Mouse (Mus musculus) limb, embryonic 11.5 days (tissue): ENCODE data around the gene Stk39. TPM values are rescaled to one million over a fixed set of nuclear protein-coding genes. Genes with fewer than 3 reads are reported as not detected.

Source experiments
- ATAC-seq: fragments of 200-750 bp; cut with Nextera tagmentation; 2 replicates; pipeline ENCODE4 v1.8.0; 2017; ENCODE audit warnings: low read depth; ENCODE audit not compliant: insufficient number of reproducible peaks, low FRiP score, low TSS enrichment
- DNase-seq: peaks from one replicate; pipeline ENCODE4 v3.0.0-alpha.2; 2015; ENCODE audit warnings: low spot score
- H3K27ac ChIP-seq: fragments of 300-500 bp; sonication (generic); replicated peaks from 2 replicates; pipeline ENCODE4 v1.5.1; 2014; ENCODE audit warnings: low read depth, mild to moderate bottlenecking, low read length
- H3K27me3 ChIP-seq: fragments of 300-500 bp; sonication (generic); 2 replicates; pipeline ENCODE4 v1.6.1; 2014; ENCODE audit warnings: mild to moderate bottlenecking, low read length, mixed read lengths; ENCODE audit not compliant: control insufficient read depth, insufficient read depth
- H3K36me3 ChIP-seq: fragments of 300-500 bp; sonication (generic); 2 replicates; pipeline ENCODE4 v1.6.1; 2014; ENCODE audit warnings: mild to moderate bottlenecking, low read length, moderate library complexity, mixed read lengths; ENCODE audit not compliant: control insufficient read depth, insufficient read depth
- H3K4me1 ChIP-seq: fragments of 300-500 bp; sonication (generic); 2 replicates; pipeline ENCODE4 v1.6.1; 2014; ENCODE audit warnings: low read length, mixed read lengths; ENCODE audit not compliant: control insufficient read depth, insufficient read depth
- H3K4me2 ChIP-seq: fragments of 300-500 bp; sonication (generic); 2 replicates; pipeline ENCODE4 v1.6.1; 2014; ENCODE audit warnings: low read depth, mild to moderate bottlenecking, moderate library complexity; ENCODE audit not compliant: severe bottlenecking
- H3K4me3 ChIP-seq: fragments of 300-500 bp; sonication (generic); 2 replicates; pipeline ENCODE4 v1.5.1; 2014; ENCODE audit warnings: low read depth, low read length
- H3K9ac ChIP-seq: fragments of 300-500 bp; sonication (generic); 2 replicates; pipeline ENCODE4 v1.6.1; 2014; ENCODE audit warnings: mild to moderate bottlenecking, low read length
- H3K9me3 ChIP-seq: fragments of 300-500 bp; sonication (generic); 2 replicates; pipeline ENCODE4 v1.6.1; 2016; ENCODE audit warnings: low read length; ENCODE audit not compliant: control insufficient read depth
- WGBS: fragments of 180-500 bp; shearing (Covaris S2); extraction: QIAGEN DNeasy Blood & Tissue Kit; methylation state at CpG from one replicate; pipeline ENCODE4 v1.1.7; 2014; 5-methylcytosine and 5-hydroxymethylcytosine counted together
- polyA plus RNA-seq: library from polyadenylated mRNA; unstranded; fragments of >200 nt; fragmentation: Nextera tagmentation; extraction: Ambion mirVana; gene quantifications from 2 replicates; pipeline ENCODE4 v1.2.1, GENCODE M21; 2014

Gene Stk39
- polyA plus RNA-seq, 1 experiment from 2014 or later: 22.3 TPM

DNA sequence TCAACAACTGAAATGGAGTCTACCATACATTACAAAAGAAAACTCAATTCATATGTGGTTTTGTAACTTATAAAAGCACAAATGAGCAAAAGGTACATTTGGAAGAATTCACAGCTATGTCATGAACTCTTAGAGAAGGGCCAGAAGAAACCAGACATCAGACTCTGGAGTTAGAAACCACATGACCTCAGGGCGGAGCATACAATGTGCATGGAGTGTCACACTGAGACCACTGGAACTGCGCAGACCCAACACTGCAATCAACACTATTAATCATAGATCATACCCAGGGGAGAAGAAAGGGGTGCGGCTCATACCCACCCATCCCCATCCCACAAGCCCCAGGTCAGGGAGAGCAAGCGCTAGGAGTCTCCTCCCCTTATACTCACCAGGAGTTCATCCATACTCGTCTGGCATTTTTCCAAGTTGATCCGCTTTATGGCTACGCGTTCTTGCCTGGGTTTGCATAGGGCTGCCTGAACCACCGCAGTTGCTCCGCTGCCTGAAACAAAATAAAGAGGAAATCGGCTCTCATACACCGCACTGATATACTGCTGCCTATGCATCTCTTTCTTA is 62.3 kb downstream of the Stk39 start:
- Histone ChIP-seq H3K4me1 (peaks cover 36% of the 10 kb centered on the region), H3K27ac (no peak overlapping the region), H3K27me3 (no peaks in the 10 kb centered on the region), H3K4me2 (no peak overlapping the region), H3K36me3 (no peaks in the 10 kb centered on the region), H3K9me3 (no peaks in the 10 kb centered on the region), H3K9ac (no peak overlapping the region), H3K4me3 (no peak overlapping the region)
- no peak for DNase-seq
- no peak for ATAC-seq
- WGBS: 89% methylated on average over 12 of the region's 12 CpGs

DNA sequence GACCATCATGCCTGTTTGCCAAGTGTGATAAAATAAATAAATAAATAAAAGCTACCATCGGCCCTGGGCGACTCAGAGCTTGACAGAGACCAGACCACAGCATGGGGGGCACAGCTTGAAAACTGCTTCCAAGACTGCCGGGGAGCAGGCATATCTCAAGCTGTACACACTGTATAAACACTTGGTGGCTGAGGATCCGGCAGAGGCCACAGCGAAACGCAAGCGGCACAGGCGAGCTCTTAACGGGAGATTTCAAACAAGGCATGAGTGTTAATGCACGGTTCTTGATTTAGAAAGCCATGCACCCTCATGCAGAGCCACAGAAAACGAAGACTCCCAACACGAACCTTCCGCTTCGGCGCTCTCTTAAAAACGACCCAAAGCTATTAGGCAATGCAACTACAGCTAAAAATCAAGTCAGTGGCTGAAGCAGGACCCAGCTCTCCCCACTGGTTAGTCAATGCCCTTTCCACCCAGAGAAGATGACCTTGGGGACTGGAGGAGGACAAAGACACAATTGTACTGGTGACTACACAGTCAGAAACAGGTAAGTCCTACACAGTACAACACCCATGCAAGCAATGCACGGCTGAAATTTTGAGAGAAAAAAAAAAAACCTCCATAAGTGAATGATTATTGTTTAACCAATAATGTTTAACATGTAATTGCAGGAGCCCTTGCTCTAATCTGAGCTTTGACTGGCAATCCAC is 63.6 kb downstream of the Stk39 start:
- H3K4me1 ChIP-seq: peaks cover 45% of the 10 kb centered on the region
- WGBS: 41% methylated on average over 17 of the region's 17 CpGs

DNA sequence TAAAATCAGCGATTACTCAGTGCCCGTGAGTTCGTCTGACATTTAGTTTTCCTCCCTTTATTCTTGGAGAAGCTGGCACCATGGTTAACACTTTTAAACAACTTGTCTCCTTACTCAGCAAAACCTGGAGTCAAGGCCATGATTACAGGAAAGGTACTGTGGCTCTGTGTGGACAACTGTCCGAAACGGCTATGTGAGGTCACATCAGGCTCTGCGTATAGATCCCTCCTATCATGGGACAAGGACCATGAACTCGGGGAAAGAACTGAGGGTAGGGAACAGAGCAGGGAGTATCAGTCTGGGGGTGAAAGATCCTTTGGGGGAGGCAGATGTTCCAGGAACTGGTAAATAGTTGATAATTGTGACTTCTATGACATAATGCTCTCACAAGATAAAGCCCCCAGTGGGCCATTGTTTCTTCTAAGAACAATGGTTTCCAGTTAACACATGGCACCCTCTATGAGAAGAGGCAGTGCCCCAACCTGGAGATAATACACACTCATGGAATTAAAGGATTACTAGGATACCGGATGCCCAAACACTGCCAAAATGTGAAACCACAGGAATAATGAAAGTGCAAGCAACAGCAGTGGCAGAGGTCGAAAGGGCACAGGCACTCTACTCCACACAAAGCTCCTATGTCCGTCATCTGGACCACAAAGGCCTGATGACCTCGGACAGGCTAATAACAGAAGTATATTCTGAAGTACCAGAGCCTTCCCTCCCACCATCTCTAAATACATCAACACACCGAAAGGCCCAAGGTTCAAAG is 64.7 kb downstream of the Stk39 start:
- ATAC-seq (no peak), DNase-seq (no peak)
- no peaks in the 10 kb centered on the region for H3K9me3 ChIP-seq
- no peaks in the 10 kb centered on the region for H3K27me3 ChIP-seq
- WGBS: 53% methylated on average over 12 of the region's 12 CpGs
- no peak overlapping the region for H3K4me2 ChIP-seq
- H3K4me1 ChIP-seq: peaks cover 49% of the 10 kb centered on the region
- H3K9ac ChIP-seq: no peak overlapping the region
- H3K36me3 ChIP-seq: no peaks in the 10 kb centered on the region
- no peak overlapping the region for H3K4me3 ChIP-seq
- H3K27ac ChIP-seq: peak overlapping the region; percentile 39; the same call in 1 of the 2 replicates

More for the DNA sequence above, 63.6 kb downstream of the Stk39 start:
- H3K9me3 ChIP-seq: no peaks in the 10 kb centered on the region
- H3K4me2 ChIP-seq: no peak overlapping the region
- H3K27ac ChIP-seq: no peak overlapping the region; the same call in 1 of the 2 replicates
- H3K27me3 ChIP-seq: no peaks in the 10 kb centered on the region
- no peak overlapping the region for H3K4me3 ChIP-seq
- DNase-seq (peak; percentile 39), ATAC-seq (no peak)
- no peak overlapping the region for H3K9ac ChIP-seq
- no peaks in the 10 kb centered on the region for H3K36me3 ChIP-seq

DNA sequence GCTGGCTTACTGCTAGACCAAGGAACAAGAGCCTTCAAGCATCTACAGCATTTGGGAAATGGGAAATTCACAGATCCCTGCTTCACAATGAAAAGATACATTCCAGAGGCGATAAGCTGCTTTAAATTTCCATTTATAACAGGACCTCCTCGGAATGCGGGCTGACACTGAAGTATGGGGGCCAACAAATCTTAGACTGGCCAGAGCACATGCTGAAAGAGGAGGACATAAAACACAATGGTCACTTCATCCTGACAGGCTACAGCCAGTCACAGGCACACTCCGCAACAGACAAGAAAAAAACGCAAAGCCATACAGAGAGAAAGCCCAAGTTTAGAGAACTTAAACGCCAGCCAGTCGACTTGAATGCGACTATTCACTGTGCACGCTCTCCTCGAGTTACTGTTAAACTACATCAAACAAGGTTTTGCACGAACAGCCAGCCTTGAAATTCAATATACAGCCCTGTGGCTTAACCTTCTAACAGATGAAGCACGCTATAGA is 65.4 kb downstream of the Stk39 start:
- peaks cover 49% of the 10 kb centered on the region for H3K4me1 ChIP-seq
- H3K27me3 ChIP-seq: no peaks in the 10 kb centered on the region
- no peaks in the 10 kb centered on the region for H3K36me3 ChIP-seq
- peak; percentile 35 for DNase-seq
- 20% methylated on average over 12 of the region's 12 CpGs for WGBS
- peak overlapping the region; percentile 70 for H3K27ac ChIP-seq
- ATAC-seq: no peak
- no peak overlapping the region for H3K4me3 ChIP-seq
- no peak overlapping the region for H3K4me2 ChIP-seq
- 0 out of 2 replicates have a peak overlapping the region, but pooled peaks have one; percentile 34 for H3K9ac ChIP-seq
- no peaks in the 10 kb centered on the region for H3K9me3 ChIP-seq

DNA sequence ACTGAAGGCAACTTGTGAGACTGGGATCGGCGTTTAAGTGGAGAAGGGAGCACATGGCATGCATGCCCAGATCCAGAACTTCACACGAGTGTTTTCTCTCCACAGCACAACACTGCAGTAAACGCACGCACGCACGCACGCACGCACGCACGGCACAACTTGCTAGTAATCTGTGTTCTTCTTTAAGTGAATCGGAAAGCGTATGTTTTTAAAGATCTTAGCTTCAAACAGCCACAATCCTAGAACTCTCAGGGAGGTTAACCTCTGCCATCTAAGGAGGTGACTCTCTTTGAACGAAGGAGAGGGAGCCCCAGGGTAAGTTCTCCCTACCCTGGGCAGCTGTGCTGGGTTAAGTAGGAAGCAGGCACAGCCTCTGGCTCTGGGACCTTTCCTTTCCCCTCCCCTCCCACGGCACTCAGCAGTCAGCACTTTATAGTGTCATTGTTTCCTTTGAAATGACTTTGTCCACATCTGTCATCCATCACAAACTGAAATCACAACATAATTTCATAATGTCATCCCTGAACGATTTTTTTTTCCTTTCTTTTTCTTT is 66.8 kb downstream of the Stk39 start:
- Histone ChIP-seq H3K4me2 (peak overlapping the region; percentile 38; the same call in 1 of the 2 replicates), H3K9ac (no peak overlapping the region), H3K27ac (peak overlapping the region; percentile 90), H3K9me3 (no peaks in the 10 kb centered on the region), H3K27me3 (no peaks in the 10 kb centered on the region), H3K36me3 (no peaks in the 10 kb centered on the region), H3K4me1 (peaks cover 46% of the 10 kb centered on the region), H3K4me3 (no peak overlapping the region)
- 15% methylated on average over 16 of the region's 16 CpGs for WGBS
- ATAC-seq (peak; percentile 55), DNase-seq (peak; percentile 70)

DNA sequence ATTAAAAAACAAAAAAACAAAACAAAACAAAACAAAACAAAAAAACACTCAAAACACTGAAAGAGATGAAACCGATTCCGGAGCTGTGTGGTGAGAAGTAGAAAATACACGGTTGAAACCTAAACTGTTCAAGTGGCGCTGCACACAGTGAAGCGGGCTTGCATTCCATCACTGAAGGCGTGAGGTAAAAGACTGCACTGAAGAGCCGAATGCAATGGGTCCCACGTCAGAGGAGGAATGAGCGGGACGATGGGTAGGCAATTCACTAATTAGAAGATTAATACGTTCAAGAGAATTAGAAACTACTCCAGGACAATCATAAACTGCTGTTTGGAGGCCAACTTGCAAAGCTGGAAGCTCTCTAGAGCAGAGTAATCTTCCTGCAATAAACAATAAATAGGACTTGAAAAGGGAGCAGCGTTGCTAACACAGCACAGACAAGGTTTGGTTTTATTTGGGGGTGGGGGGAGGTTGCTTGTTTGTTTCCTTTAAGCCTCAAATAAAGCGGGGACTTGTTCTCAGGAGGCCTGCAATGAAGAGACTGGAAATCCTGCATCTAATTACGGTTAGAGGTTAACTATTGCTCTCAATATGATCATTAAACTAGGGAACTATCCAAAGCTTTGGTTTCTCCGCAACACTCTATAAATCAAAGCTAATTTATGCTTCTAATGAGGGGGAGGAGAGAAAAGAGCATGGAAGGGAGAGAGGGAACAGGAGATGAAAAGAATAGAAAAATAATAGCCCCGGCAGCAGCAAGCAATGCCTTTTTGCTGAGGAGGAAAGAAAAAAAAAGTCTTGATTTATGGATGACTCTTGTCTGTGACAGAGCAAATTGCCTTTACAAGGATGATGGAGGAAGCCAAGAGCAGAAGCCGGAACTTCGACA is 67.5 kb downstream of the Stk39 start:
- Histone ChIP-seq H3K27ac (peak overlapping the region; percentile 90), H3K27me3 (no peaks in the 10 kb centered on the region), H3K9ac (no peak overlapping the region), H3K4me1 (peaks cover 46% of the 10 kb centered on the region), H3K4me2 (peak overlapping the region; percentile 38), H3K36me3 (no peaks in the 10 kb centered on the region), H3K9me3 (no peaks in the 10 kb centered on the region), H3K4me3 (no peak overlapping the region)
- 6% methylated on average over 18 of the region's 18 CpGs for WGBS
- peak; percentile 72 for ATAC-seq
- DNase-seq: peak; percentile 62

DNA sequence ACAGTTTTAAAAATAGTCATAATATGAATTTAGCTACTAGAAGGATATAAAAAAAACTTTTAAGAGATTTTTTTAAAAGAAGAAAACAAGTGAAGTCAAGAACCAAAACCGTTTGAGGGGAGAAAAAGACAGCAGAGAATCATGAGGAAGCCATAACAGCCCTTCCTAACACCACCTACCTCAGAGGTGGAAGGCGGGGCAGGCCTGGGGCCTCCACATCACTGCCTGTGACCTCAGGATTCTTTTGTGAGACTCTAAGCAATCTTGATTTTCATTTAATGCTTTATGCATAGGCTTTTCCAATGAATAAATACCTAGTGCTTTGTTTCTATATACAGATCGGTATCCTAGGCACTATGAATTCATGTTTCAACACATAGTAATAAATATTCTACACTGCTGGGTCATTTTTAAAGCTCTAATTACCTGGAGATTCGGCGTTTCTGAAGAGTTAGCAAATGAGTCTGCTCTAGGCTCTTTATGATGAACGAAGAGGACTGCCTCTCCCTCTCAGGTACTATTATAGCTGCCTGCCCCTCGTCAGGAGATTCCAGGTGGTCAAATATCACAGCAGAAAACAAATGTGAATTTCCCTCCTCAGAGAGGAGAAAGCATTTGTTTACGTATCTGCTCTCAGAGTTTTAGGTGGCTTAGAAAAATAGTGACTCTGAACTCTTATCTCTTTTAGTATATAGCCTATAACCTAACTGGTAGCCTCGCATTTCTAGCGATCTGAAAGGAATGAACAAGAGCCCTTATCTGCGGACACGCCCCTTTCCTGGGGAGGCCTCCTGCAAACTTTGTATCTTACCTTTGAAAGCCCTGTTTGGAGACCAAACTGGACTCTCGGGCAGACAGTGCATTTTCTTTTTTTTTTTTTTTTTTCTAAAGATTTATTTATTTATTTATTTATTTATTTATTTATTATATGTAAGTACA is 78.2 kb downstream of the Stk39 start:
- no peak overlapping the region for H3K27ac ChIP-seq
- no peak overlapping the region for H3K4me3 ChIP-seq
- DNase-seq (no peak), ATAC-seq (no peak)
- 78% methylated on average over 13 of the region's 13 CpGs for WGBS
- no peak overlapping the region for H3K4me2 ChIP-seq
- no peaks in the 10 kb centered on the region for H3K27me3 ChIP-seq
- no peak overlapping the region for H3K9ac ChIP-seq
- no peaks in the 10 kb centered on the region for H3K4me1 ChIP-seq
- H3K9me3 ChIP-seq: no peaks in the 10 kb centered on the region
- no peaks in the 10 kb centered on the region for H3K36me3 ChIP-seq
